Mouse (Mus musculus): ENCODE data around the gene Dnajc8. TPM values are rescaled to one million over a fixed set of nuclear protein-coding genes. Genes with fewer than 3 reads are reported as not detected.
A peak's percentile ranks its signal among the peaks of the same experiment; 100 is the strongest.
"Not testable (repeated sequence)": the region's sequence is repeated elsewhere in the genome, so short reads cannot be mapped to it uniquely, and the experiment has no call there.

Dnajc8 gene
- total and polyA plus RNA-seq, 2 experiments from 2014 or later, result 103 to 151 TPM

GRCm38 (mm10) chr4:132541413-132541812, 6.1 kb downstream of the Dnajc8 start:
- ATAC-seq, result no peak
- 90% methylated on average over 4 of the region's 4 CpGs for WGBS
- H3K27ac ChIP-seq (ENCODE audit: low read depth, low read length), result no peak overlapping the region

GRCm38 (mm10) chr4:132542724-132543123, 7.4 kb downstream of the Dnajc8 start:
- Histone ChIP-seq H3K27me3 (ENCODE audit: insufficient read depth, low read length) (no peaks in the 10 kb centered on the region), H3K36me3 (ENCODE audit: insufficient read depth) (peaks cover 65% of the 10 kb centered on the region), H3K4me3 (ENCODE audit: low read depth, low read length) (no peak overlapping the region), H3K27ac (ENCODE audit: low read depth, low read length) (no peak overlapping the region), H3K4me1 (ENCODE audit: insufficient read depth) (no peaks in the 10 kb centered on the region), H3K9me3 (ENCODE audit: low read length) (no peaks in the 10 kb centered on the region), H3K4me2 (ENCODE audit: low read depth) (no peak overlapping the region), H3K9ac (no peak overlapping the region)
- no peak for TF ChIP-seq CTCF (IDR thresholded peaks at IDR 0.05; ENCODE audit: low read depth)
- no peak for ATAC-seq
- WGBS, result 68% methylated on average over 1 of the region's 1 CpGs
- DNase-seq, result no peak

More at GRCm38 (mm10) chr4:132541413-132541812, 6.1 kb downstream of the Dnajc8 start:
- TF ChIP-seq CTCF (IDR thresholded peaks at IDR 0.05; ENCODE audit: low read depth), result no peak
- Histone ChIP-seq H3K4me2 (ENCODE audit: low read depth) (no peak overlapping the region), H3K27me3 (ENCODE audit: insufficient read depth, low read length) (no peaks in the 10 kb centered on the region), H3K9ac (no peak overlapping the region), H3K4me1 (ENCODE audit: insufficient read depth) (peaks cover 4% of the 10 kb centered on the region; the same call in 1 of the 2 replicates), H3K36me3 (ENCODE audit: insufficient read depth) (peaks cover 56% of the 10 kb centered on the region), H3K9me3 (ENCODE audit: low read length) (no peaks in the 10 kb centered on the region), H3K4me3 (ENCODE audit: low read depth, low read length) (no peak overlapping the region)
- no peak for DNase-seq

- no peak overlapping the region for H3K27ac ChIP-seq (ENCODE audit: low read depth, low read length)
- peak; percentile 77 for TF ChIP-seq CTCF (IDR thresholded peaks at IDR 0.05; ENCODE audit: low read depth)
- no peak overlapping the region for H3K4me3 ChIP-seq (ENCODE audit: low read depth, low read length)
- H3K36me3 ChIP-seq (ENCODE audit: insufficient read depth), result peaks cover 77% of the 10 kb centered on the region
- no peaks in the 10 kb centered on the region for H3K27me3 ChIP-seq (ENCODE audit: insufficient read depth, low read length)
- no peak overlapping the region for H3K9ac ChIP-seq
- no peaks in the 10 kb centered on the region for H3K4me1 ChIP-seq (ENCODE audit: insufficient read depth)
- H3K9me3 ChIP-seq (ENCODE audit: low read length), result no peaks in the 10 kb centered on the region
- DNase-seq, result peak; percentile 59
- 43% methylated on average over 8 of the region's 8 CpGs for WGBS
- no peak overlapping the region for H3K4me2 ChIP-seq (ENCODE audit: low read depth)
- no peak for ATAC-seq
Measured at GRCm38 (mm10) chr4:132545851-132546250, 10.5 kb downstream of the Dnajc8 start.

GRCm38 (mm10) chr4:132554221-132554620, 18.9 kb downstream of the Dnajc8 start:
- no peak for ATAC-seq
- 75% methylated on average over 5 of the region's 5 CpGs for WGBS
- TF ChIP-seq CTCF (IDR thresholded peaks at IDR 0.05; ENCODE audit: low read depth), result no peak

GRCm38 (mm10) chr4:132554653-132555052, 19.3 kb downstream of the Dnajc8 start:
- DNase-seq (no peak), ATAC-seq (no peak)
- no peaks in the 10 kb centered on the region for H3K27me3 ChIP-seq (ENCODE audit: insufficient read depth, low read length)
- 88% methylated on average over 8 of the region's 8 CpGs for WGBS
- H3K9me3 ChIP-seq (ENCODE audit: low read length), result no peaks in the 10 kb centered on the region
- no peak for TF ChIP-seq CTCF (IDR thresholded peaks at IDR 0.05; ENCODE audit: low read depth)
- no peak overlapping the region for H3K4me2 ChIP-seq (ENCODE audit: low read depth)
- no peak overlapping the region for H3K4me3 ChIP-seq (ENCODE audit: low read depth, low read length)
- H3K36me3 ChIP-seq (ENCODE audit: insufficient read depth), result peaks cover 40% of the 10 kb centered on the region
- no peak overlapping the region for H3K9ac ChIP-seq
- no peaks in the 10 kb centered on the region for H3K4me1 ChIP-seq (ENCODE audit: insufficient read depth)
- no peak overlapping the region for H3K27ac ChIP-seq (ENCODE audit: low read depth, low read length)

More at GRCm38 (mm10) chr4:132554221-132554620, 18.9 kb downstream of the Dnajc8 start:
- H3K27me3 ChIP-seq (ENCODE audit: insufficient read depth, low read length), result no peaks in the 10 kb centered on the region
- no peaks in the 10 kb centered on the region for H3K9me3 ChIP-seq (ENCODE audit: low read length)
- DNase-seq, result no peak
- no peak overlapping the region for H3K4me3 ChIP-seq (ENCODE audit: low read depth, low read length)
- no peak overlapping the region for H3K27ac ChIP-seq (ENCODE audit: low read depth, low read length)
- H3K36me3 ChIP-seq (ENCODE audit: insufficient read depth), result peaks cover 44% of the 10 kb centered on the region
- no peak overlapping the region for H3K9ac ChIP-seq
- H3K4me1 ChIP-seq (ENCODE audit: insufficient read depth), result no peaks in the 10 kb centered on the region
- no peak overlapping the region for H3K4me2 ChIP-seq (ENCODE audit: low read depth)

GRCm38 (mm10) chr4:132555550-132555949, 20.2 kb downstream of the Dnajc8 start:
- not testable (repeated sequence) for H3K9ac ChIP-seq; H3K4me3 ChIP-seq (ENCODE audit: low read depth, low read length); H3K4me2 ChIP-seq (ENCODE audit: low read depth); DNase-seq; H3K9me3 ChIP-seq (ENCODE audit: low read length); H3K27me3 ChIP-seq (ENCODE audit: insufficient read depth, low read length); ATAC-seq; H3K27ac ChIP-seq (ENCODE audit: low read depth, low read length); H3K4me1 ChIP-seq (ENCODE audit: insufficient read depth)
- WGBS, result 95% methylated on average over 7 of the region's 7 CpGs
- H3K36me3 ChIP-seq (ENCODE audit: insufficient read depth), result peaks cover 36% of the 10 kb centered on the region

- 78% methylated on average over 3 of the region's 3 CpGs for WGBS
- Histone ChIP-seq H3K27me3 (ENCODE audit: insufficient read depth, low read length) (no peaks in the 10 kb centered on the region), H3K4me2 (ENCODE audit: low read depth) (no peak overlapping the region), H3K4me3 (ENCODE audit: low read depth, low read length) (no peak overlapping the region), H3K9ac (no peak overlapping the region), H3K4me1 (ENCODE audit: insufficient read depth) (no peaks in the 10 kb centered on the region), H3K27ac (ENCODE audit: low read depth, low read length) (no peak overlapping the region), H3K9me3 (ENCODE audit: low read length) (no peaks in the 10 kb centered on the region), H3K36me3 (ENCODE audit: insufficient read depth) (no peaks in the 10 kb centered on the region)
- TF ChIP-seq CTCF (IDR thresholded peaks at IDR 0.05; ENCODE audit: low read depth), result no peak
- DNase-seq (no peak), ATAC-seq (no peak)
Measured at GRCm38 (mm10) chr4:132563261-132563660, 27.9 kb downstream of the Dnajc8 start.
